In the genomic region with DNA sequence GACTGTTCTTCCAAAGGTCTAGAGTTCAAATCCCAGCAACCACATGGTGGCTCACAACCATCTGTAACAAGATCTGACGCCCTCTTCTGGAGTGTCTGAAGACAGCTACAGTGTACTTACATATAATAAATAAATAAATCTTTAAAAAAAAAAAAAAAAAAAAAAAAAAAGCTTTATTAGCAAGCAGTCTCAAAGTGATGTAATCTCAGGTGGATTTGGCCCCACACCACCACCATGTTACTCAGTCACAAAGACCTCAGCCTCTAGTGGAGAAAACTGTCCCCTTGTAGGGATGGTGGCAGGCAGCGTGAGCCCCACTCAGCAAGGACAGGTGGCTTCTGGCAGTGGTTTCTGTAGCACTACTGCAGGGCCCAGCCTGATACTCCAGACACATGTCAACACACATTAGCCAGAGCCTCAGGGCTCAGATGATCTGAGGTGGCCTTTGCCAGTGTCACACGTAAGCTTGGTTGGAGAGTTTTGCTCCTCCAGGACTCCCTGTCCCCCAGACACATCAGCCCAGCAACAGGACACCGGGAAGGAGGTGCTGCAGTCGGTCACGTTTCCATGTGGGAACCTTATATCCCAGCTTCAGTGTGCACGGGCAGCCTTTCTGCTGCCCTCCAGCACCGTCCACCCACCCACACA, we compare ENCODE assay signal across 20 mouse cellular contexts. TPM values are rescaled to one million over a fixed set of nuclear protein-coding genes. Genes with fewer than 3 reads are reported as not detected.
DNase-seq lines count a peak whose midpoint lies in the region; ATAC-seq and TF ChIP-seq lines count a peak whose summit lies in the region.
"Had no signal": no experiment of that assay in that cellular context is flagged by ENCODE, and none has a peak within 500 bp of the region (broad histone marks: within the 10 kb centered on the region; RNA-seq: fewer than 3 reads in every experiment).

No protein-coding gene starts in this region.

- ATAC-seq in embryonic facial prominence, embryonic 14.5 days (ENCODE audit: low read depth), result no peak
- ATAC-seq in hindbrain, postnatal 0 days, result no peak
- no peak for ATAC-seq in hindbrain, embryonic 14.5 days (ENCODE audit: low FRiP score)
- no peak for ATAC-seq in intestine, postnatal 0 days
- ATAC-seq in midbrain, embryonic 15.5 days (replicated peaks), result no peak

- H3K4me3 ChIP-seq in embryonic facial prominence, embryonic 14.5 days (ENCODE audit: low read depth, low read length), result no peak overlapping the region
- H3K4me3 ChIP-seq in embryonic facial prominence, embryonic 10.5 days, result no peak overlapping the region
- no peak overlapping the region for H3K4me3 ChIP-seq in hindbrain, postnatal 0 days (ENCODE audit: low read length)
- H3K4me3 ChIP-seq in hindbrain, embryonic 14.5 days (replicated peaks; ENCODE audit: low read length), result no peak overlapping the region
- H3K4me3 ChIP-seq in ES-E14 (ENCODE audit: insufficient read depth in 1 of 2, low read depth in 1 of 2, low read length in 2 of 2, poor library complexity in 1 of 2, severe bottlenecking in 1 of 2), result no peak overlapping the region
- no peak overlapping the region for H3K4me3 ChIP-seq in intestine, postnatal 0 days (ENCODE audit: low read depth, low read length)
- no peak overlapping the region for H3K4me3 ChIP-seq in midbrain, embryonic 15.5 days
- H3K4me3 ChIP-seq: forebrain, embryonic 12.5 days; heart, embryonic 13.5 days; midbrain, embryonic 12.5 days had no signal

- no peaks in the 10 kb centered on the region for H3K9me3 ChIP-seq in embryonic facial prominence, embryonic 14.5 days (ENCODE audit: control insufficient read depth, low read length)
- no peaks in the 10 kb centered on the region for H3K9me3 ChIP-seq in embryonic facial prominence, embryonic 10.5 days
- no peaks in the 10 kb centered on the region for H3K9me3 ChIP-seq in hindbrain, postnatal 0 days (ENCODE audit: low read length)
- H3K9me3 ChIP-seq in hindbrain, embryonic 14.5 days (ENCODE audit: control insufficient read depth, low read length), result no peaks in the 10 kb centered on the region
- no peaks in the 10 kb centered on the region for H3K9me3 ChIP-seq in ES-E14 (ENCODE audit: control insufficient read depth, insufficient read depth, low read depth, low read length)
- H3K9me3 ChIP-seq in intestine, postnatal 0 days (ENCODE audit: control insufficient read depth), result no peaks in the 10 kb centered on the region
- H3K9me3 ChIP-seq in midbrain, embryonic 15.5 days, result no peaks in the 10 kb centered on the region
- H3K9me3 ChIP-seq: forebrain, embryonic 12.5 days; heart, embryonic 13.5 days; midbrain, embryonic 12.5 days had no signal

- DNase-seq in embryonic facial prominence, embryonic 14.5 days (ENCODE audit: low spot score), result no peak
- no peak for DNase-seq in embryonic facial prominence, embryonic 10.5 days (ENCODE audit: low spot score)
- no peak for DNase-seq in hindbrain, postnatal 0 days (ENCODE audit: low spot score)
- no peak for DNase-seq in hindbrain, embryonic 14.5 days (ENCODE audit: low spot score)
- no peak for DNase-seq in ES-E14 (ENCODE audit: low read depth, low spot score)
- no peak for DNase-seq in MN1 (ENCODE audit: low spot score)
- DNase-seq: kidney, adult 9 months; kidney, postnatal 25 days; lung, postnatal 10 days; right cerebral cortex, postnatal 14 days had no signal

- peak overlapping the region; percentile 52; the same call in 1 of the 2 replicates for H3K27ac ChIP-seq in embryonic facial prominence, embryonic 14.5 days (replicated peaks; ENCODE audit: low read depth, low read length)
- H3K27ac ChIP-seq in embryonic facial prominence, embryonic 10.5 days (replicated peaks), result no peak overlapping the region
- H3K27ac ChIP-seq in hindbrain, postnatal 0 days, result peak overlapping the region; percentile 8
- H3K27ac ChIP-seq in hindbrain, embryonic 14.5 days, result no peak overlapping the region
- no peak overlapping the region for H3K27ac ChIP-seq in ES-E14 (ENCODE audit: insufficient read depth, low read depth, low read length, poor library complexity, severe bottlenecking)
- H3K27ac ChIP-seq in intestine, postnatal 0 days (ENCODE audit: low read depth, low read length), result peak overlapping the region; percentile 78
- H3K27ac ChIP-seq in midbrain, embryonic 15.5 days, result no peak overlapping the region
- H3K27ac ChIP-seq: heart, embryonic 13.5 days; midbrain, embryonic 12.5 days had no signal

- peaks cover 58% of the 10 kb centered on the region for H3K36me3 ChIP-seq in embryonic facial prominence, embryonic 14.5 days (ENCODE audit: control insufficient read depth, insufficient read depth, low read length)
- H3K36me3 ChIP-seq in embryonic facial prominence, embryonic 10.5 days (replicated peaks), result peaks cover 79% of the 10 kb centered on the region
- peaks cover 7% of the 10 kb centered on the region; the same call in 1 of the 2 replicates for H3K36me3 ChIP-seq in hindbrain, postnatal 0 days (ENCODE audit: insufficient read depth, low read length)
- peaks cover 57% of the 10 kb centered on the region for H3K36me3 ChIP-seq in hindbrain, embryonic 14.5 days (replicated peaks; ENCODE audit: control insufficient read depth, insufficient read depth)
- H3K36me3 ChIP-seq in ES-E14 (ENCODE audit: control insufficient read depth, insufficient read depth, low read length, poor library complexity, severe bottlenecking), result peaks cover 50% of the 10 kb centered on the region
- peaks cover 21% of the 10 kb centered on the region for H3K36me3 ChIP-seq in intestine, postnatal 0 days (ENCODE audit: control insufficient read depth, insufficient read depth)
- peaks cover 19% of the 10 kb centered on the region for H3K36me3 ChIP-seq in midbrain, embryonic 15.5 days (replicated peaks)

- 0 out of 2 replicates have a peak overlapping the region, but pooled peaks have one; percentile 5 for H3K9ac ChIP-seq in embryonic facial prominence, embryonic 14.5 days (ENCODE audit: low read depth, low read length)
- H3K9ac ChIP-seq in hindbrain, postnatal 0 days (replicated peaks; ENCODE audit: low read length), result no peak overlapping the region
- H3K9ac ChIP-seq in hindbrain, embryonic 14.5 days, result no peak overlapping the region
- no peak overlapping the region for H3K9ac ChIP-seq in ES-E14 (ENCODE audit: insufficient read depth, low read depth, low read length, poor library complexity, severe bottlenecking)
- no peak overlapping the region for H3K9ac ChIP-seq in intestine, postnatal 0 days (ENCODE audit: low read depth, low read length)
- no peak overlapping the region for H3K9ac ChIP-seq in midbrain, embryonic 15.5 days
- H3K9ac ChIP-seq: forebrain, embryonic 12.5 days; heart, embryonic 13.5 days; midbrain, embryonic 12.5 days had no signal

- no peaks in the 10 kb centered on the region for H3K27me3 ChIP-seq in embryonic facial prominence, embryonic 14.5 days (replicated peaks; ENCODE audit: control insufficient read depth, insufficient read depth, low read length)
- no peaks in the 10 kb centered on the region for H3K27me3 ChIP-seq in embryonic facial prominence, embryonic 10.5 days (replicated peaks; ENCODE audit: low read depth, poor library complexity, severe bottlenecking)
- H3K27me3 ChIP-seq in hindbrain, postnatal 0 days (ENCODE audit: insufficient read depth, low read length), result no peaks in the 10 kb centered on the region
- H3K27me3 ChIP-seq in hindbrain, embryonic 14.5 days (ENCODE audit: control insufficient read depth, insufficient read depth, low read length), result no peaks in the 10 kb centered on the region
- H3K27me3 ChIP-seq in intestine, postnatal 0 days (replicated peaks; ENCODE audit: control insufficient read depth, insufficient read depth, low read length), result no peaks in the 10 kb centered on the region
- H3K27me3 ChIP-seq in midbrain, embryonic 15.5 days (replicated peaks), result no peaks in the 10 kb centered on the region
- H3K27me3 ChIP-seq: forebrain, embryonic 12.5 days; heart, embryonic 13.5 days; midbrain, embryonic 12.5 days had no signal

- WGBS in embryonic facial prominence, embryonic 14.5 days, result 86% methylated on average over 7 of the region's 8 CpGs
- 88% methylated on average over 7 of the region's 8 CpGs for WGBS in embryonic facial prominence, embryonic 10.5 days
- WGBS in hindbrain, postnatal 0 days, result 88% methylated on average over 7 of the region's 8 CpGs
- 94% methylated on average over 7 of the region's 8 CpGs for WGBS in hindbrain, embryonic 14.5 days
- WGBS in intestine, postnatal 0 days, result 86% methylated on average over 7 of the region's 8 CpGs
- WGBS in midbrain, embryonic 15.5 days, result 90% methylated on average over 7 of the region's 8 CpGs

- in situ Hi-C loops in ES-E14 (cut with MboI; ENCODE audit: low sequenced_read_pairs in 2 of 2, unreplicated experiment in 2 of 2), result no loop called here

- TF ChIP-seq CTCF in hindbrain, postnatal 0 days (IDR thresholded peaks at IDR 0.05; ENCODE audit: low read depth), result no peak
- TF ChIP-seq CTCF in intestine, postnatal 0 days (IDR thresholded peaks at IDR 0.05; ENCODE audit: low read depth), result no peak

- H3K4me1 ChIP-seq in embryonic facial prominence, embryonic 14.5 days (ENCODE audit: control insufficient read depth, insufficient read depth, low read length), result peaks cover 9% of the 10 kb centered on the region; the same call in 1 of the 2 replicates
- peaks cover 35% of the 10 kb centered on the region for H3K4me1 ChIP-seq in embryonic facial prominence, embryonic 10.5 days
- H3K4me1 ChIP-seq in hindbrain, postnatal 0 days (ENCODE audit: insufficient read depth, low read length), result peaks cover 5% of the 10 kb centered on the region; the same call in 1 of the 2 replicates
- H3K4me1 ChIP-seq in hindbrain, embryonic 14.5 days (replicated peaks; ENCODE audit: control insufficient read depth, insufficient read depth, low read length), result peaks cover 15% of the 10 kb centered on the region
- H3K4me1 ChIP-seq in ES-E14 (ENCODE audit: control insufficient read depth in 2 of 2, insufficient read depth in 2 of 2, low read length in 2 of 2, poor library complexity in 1 of 2), result peaks cover 0 to 3% of the 10 kb centered on the region in 2 experiments; a peak in 1 of 4 replicates
- peaks cover 6% of the 10 kb centered on the region; the same call in 1 of the 2 replicates for H3K4me1 ChIP-seq in intestine, postnatal 0 days (replicated peaks; ENCODE audit: control insufficient read depth, insufficient read depth, low read length)
- H3K4me1 ChIP-seq in midbrain, embryonic 15.5 days, result peaks cover 25% of the 10 kb centered on the region

- no peak overlapping the region for H3K4me2 ChIP-seq in embryonic facial prominence, embryonic 14.5 days (ENCODE audit: low read depth, low read length)
- no peak overlapping the region for H3K4me2 ChIP-seq in hindbrain, postnatal 0 days (ENCODE audit: low read depth, low read length)
- no peak overlapping the region for H3K4me2 ChIP-seq in hindbrain, embryonic 14.5 days (replicated peaks)
- peak overlapping the region; percentile 35 for H3K4me2 ChIP-seq in intestine, postnatal 0 days (replicated peaks; ENCODE audit: low read depth)
- H3K4me2 ChIP-seq in midbrain, embryonic 15.5 days, result no peak overlapping the region
- H3K4me2 ChIP-seq: forebrain, embryonic 12.5 days; heart, embryonic 13.5 days; midbrain, embryonic 12.5 days had no signal

RNA-seq across cellular contexts. Expression of gene Lmnb2, which starts 4.6 kb away (rescaled TPM):
- 21.6 and 22.9 TPM in 2 replicates for polyA plus RNA-seq in embryonic facial prominence, embryonic 14.5 days (2014; fragmentation: Nextera tagmentation; extraction: Ambion mirVana)
- 82.7 and 83.1 TPM in 2 replicates for polyA plus RNA-seq in embryonic facial prominence, embryonic 10.5 days (2016; fragmentation: Nextera tagmentation; extraction: Ambion mirVana)
- total RNA-seq in hindbrain, postnatal 0 days (2014; rRNA removed), result 42.3 and 43.2 TPM in 2 replicates
- 24.8 and 25.6 TPM in 2 replicates for polyA plus RNA-seq in hindbrain, postnatal 0 days (2015; fragmentation: Nextera tagmentation; extraction: Ambion mirVana)
- 12.9 and 13.8 TPM in 2 replicates for polyA plus RNA-seq in hindbrain, embryonic 14.5 days (2014; fragmentation: Nextera tagmentation; extraction: Ambion mirVana)
- total RNA-seq in ES-E14 (2012; rRNA removed), result 66.5 and 88.2 TPM in 2 replicates
- polyA plus RNA-seq in intestine, postnatal 0 days (2015; fragmentation: Nextera tagmentation; extraction: Ambion mirVana), result 12.5 and 12.9 TPM in 2 replicates
- 46.9 and 48.9 TPM in 2 replicates for polyA plus RNA-seq in midbrain, embryonic 15.5 days (2015; fragmentation: Nextera tagmentation; extraction: Ambion mirVana)

RNA-seq across cellular contexts. Expression of gene Timm13, which starts 12.7 kb away (rescaled TPM):
- polyA plus RNA-seq in embryonic facial prominence, embryonic 14.5 days (2014; fragmentation: Nextera tagmentation; extraction: Ambion mirVana), result 325 and 348 TPM in 2 replicates
- polyA plus RNA-seq in embryonic facial prominence, embryonic 10.5 days (2016; fragmentation: Nextera tagmentation; extraction: Ambion mirVana), result 349 and 359 TPM in 2 replicates
- 150 and 155 TPM in 2 replicates for total RNA-seq in hindbrain, postnatal 0 days (2014; rRNA removed)
- polyA plus RNA-seq in hindbrain, postnatal 0 days (2015; fragmentation: Nextera tagmentation; extraction: Ambion mirVana), result 366 and 369 TPM in 2 replicates
- polyA plus RNA-seq in hindbrain, embryonic 14.5 days (2014; fragmentation: Nextera tagmentation; extraction: Ambion mirVana), result 311 and 351 TPM in 2 replicates
- 219 and 244 TPM in 2 replicates for total RNA-seq in ES-E14 (2012; rRNA removed)
- polyA plus RNA-seq in intestine, postnatal 0 days (2015; fragmentation: Nextera tagmentation; extraction: Ambion mirVana), result 358 and 367 TPM in 2 replicates
- 318 and 330 TPM in 2 replicates for polyA plus RNA-seq in midbrain, embryonic 15.5 days (2015; fragmentation: Nextera tagmentation; extraction: Ambion mirVana)

RNA-seq across cellular contexts. Expression of gene Gadd45b, which starts 16.4 kb away (rescaled TPM):
- 35.5 and 39.9 TPM in 2 replicates for polyA plus RNA-seq in embryonic facial prominence, embryonic 14.5 days (2014; fragmentation: Nextera tagmentation; extraction: Ambion mirVana)
- 6.5 and 6.8 TPM in 2 replicates for polyA plus RNA-seq in embryonic facial prominence, embryonic 10.5 days (2016; fragmentation: Nextera tagmentation; extraction: Ambion mirVana)
- 4.4 and 8.2 TPM in 2 replicates for total RNA-seq in hindbrain, postnatal 0 days (2014; rRNA removed)
- 7.5 and 8.6 TPM in 2 replicates for polyA plus RNA-seq in hindbrain, postnatal 0 days (2015; fragmentation: Nextera tagmentation; extraction: Ambion mirVana)
- 6.2 and 8.0 TPM in 2 replicates for polyA plus RNA-seq in hindbrain, embryonic 14.5 days (2014; fragmentation: Nextera tagmentation; extraction: Ambion mirVana)
- total RNA-seq in ES-E14 (2012; rRNA removed), result 26.4 and 36.0 TPM in 2 replicates
- 19.9 and 20.1 TPM in 2 replicates for polyA plus RNA-seq in intestine, postnatal 0 days (2015; fragmentation: Nextera tagmentation; extraction: Ambion mirVana)
- 5.5 and 8.2 TPM in 2 replicates for polyA plus RNA-seq in midbrain, embryonic 15.5 days (2015; fragmentation: Nextera tagmentation; extraction: Ambion mirVana)

RNA-seq across cellular contexts. Expression of gene Tmprss9, which starts 41.8 kb away (rescaled TPM):
- 0.06 and 0.08 TPM in 2 replicates for polyA plus RNA-seq in embryonic facial prominence, embryonic 14.5 days (2014; fragmentation: Nextera tagmentation; extraction: Ambion mirVana)
- polyA plus RNA-seq in embryonic facial prominence, embryonic 10.5 days (2016; fragmentation: Nextera tagmentation; extraction: Ambion mirVana), result 0.06 and 0.10 TPM in 2 replicates
- total RNA-seq in hindbrain, postnatal 0 days (2014; rRNA removed), result 0.04 and 0.10 TPM in 2 replicates
- polyA plus RNA-seq in hindbrain, postnatal 0 days (2015; fragmentation: Nextera tagmentation; extraction: Ambion mirVana), result 0.14 and 0.26 TPM in 2 replicates
- 0.09 and 0.17 TPM in 2 replicates for polyA plus RNA-seq in hindbrain, embryonic 14.5 days (2014; fragmentation: Nextera tagmentation; extraction: Ambion mirVana)
- 0.26 TPM in 1 of 2 replicates, not detected in the other for total RNA-seq in ES-E14 (2012; rRNA removed)
- polyA plus RNA-seq in intestine, postnatal 0 days (2015; fragmentation: Nextera tagmentation; extraction: Ambion mirVana), result not detected in 2 replicates
- polyA plus RNA-seq in midbrain, embryonic 15.5 days (2015; fragmentation: Nextera tagmentation; extraction: Ambion mirVana), result 0.23 and 0.41 TPM in 2 replicates
- total RNA-seq: granulocyte monocyte progenitor cell, adult 5-6 weeks; heart, postnatal 25 days; megakaryocyte progenitor cell, adult 5-6 weeks; neutrophil, adult 5-6 weeks had no signal
- polyA plus RNA-seq: stomach, embryonic 16.5 days had no signal

RNA-seq across cellular contexts. Expression of gene Sppl2b, which starts 58.4 kb away (rescaled TPM):
- 37.6 and 40.8 TPM in 2 replicates for polyA plus RNA-seq in embryonic facial prominence, embryonic 14.5 days (2014; fragmentation: Nextera tagmentation; extraction: Ambion mirVana)
- 45.2 and 45.3 TPM in 2 replicates for polyA plus RNA-seq in embryonic facial prominence, embryonic 10.5 days (2016; fragmentation: Nextera tagmentation; extraction: Ambion mirVana)
- 161 and 174 TPM in 2 replicates for total RNA-seq in hindbrain, postnatal 0 days (2014; rRNA removed)
- 76.0 and 76.2 TPM in 2 replicates for polyA plus RNA-seq in hindbrain, postnatal 0 days (2015; fragmentation: Nextera tagmentation; extraction: Ambion mirVana)
- 69.3 and 70.3 TPM in 2 replicates for polyA plus RNA-seq in hindbrain, embryonic 14.5 days (2014; fragmentation: Nextera tagmentation; extraction: Ambion mirVana)
- 38.9 and 66.1 TPM in 2 replicates for total RNA-seq in ES-E14 (2012; rRNA removed)
- 12.9 and 13.4 TPM in 2 replicates for polyA plus RNA-seq in intestine, postnatal 0 days (2015; fragmentation: Nextera tagmentation; extraction: Ambion mirVana)
- 85.5 and 89.5 TPM in 2 replicates for polyA plus RNA-seq in midbrain, embryonic 15.5 days (2015; fragmentation: Nextera tagmentation; extraction: Ambion mirVana)

Comparison
In these comparisons a context has a peak if more than half of its experiments do, and no peak if none do; other contexts are left out.
1. H3K27ac ChIP-seq: peak in embryonic facial prominence, embryonic 14.5 days (single experiment), hindbrain, postnatal 0 days (single experiment) and intestine, postnatal 0 days (single experiment); none in embryonic facial prominence, embryonic 10.5 days (single experiment), hindbrain, embryonic 14.5 days (single experiment), ES-E14 (single experiment) and midbrain, embryonic 15.5 days (single experiment).